Mouse (Mus musculus): ENCODE measurements around the gene Eda.
"Not testable (repeated sequence)": the region's sequence is repeated elsewhere in the genome, so short reads cannot be mapped to it uniquely, and the experiment has no call there.

Eda gene

GRCm38 (mm10) chrX:100428693-100429092, 453.3 kb downstream of the Eda start, which contains the start of gene Otud6a:
Gene Otud6a (plus strand): TSS chrX:100429013.
- DNase-seq, result no peak

DNA sequence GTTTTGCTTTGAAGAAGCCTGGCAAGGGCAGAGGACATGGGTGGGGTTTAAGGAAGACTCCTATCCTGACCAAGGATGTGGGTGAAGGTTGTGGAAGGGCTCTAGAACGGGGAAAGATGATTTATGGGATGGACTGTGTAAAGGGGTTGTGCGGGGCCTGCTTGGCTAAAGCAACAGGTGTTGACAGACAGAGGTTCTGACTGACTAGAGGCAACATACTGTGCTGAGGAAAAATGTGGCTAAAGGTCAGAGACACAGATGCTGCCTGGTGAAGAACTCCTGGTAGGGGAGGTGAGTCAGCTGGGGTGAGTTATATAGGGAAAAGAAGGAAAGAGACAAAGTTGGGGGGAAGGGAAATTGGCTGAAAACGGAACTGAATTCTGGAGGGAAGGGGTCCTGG, 456.9 kb downstream of the Eda start:
- DNase-seq, result no peak

GRCm38 (mm10) chrX:100442617-100443016, 467.2 kb downstream of the Eda start, which contains the start of gene Awat2:
Gene Awat2 (minus strand): TSS chrX:100442717.
- DNase-seq, result not testable (repeated sequence)

GRCm38 (mm10) chrX:100443532-100443931, 468.1 kb downstream of the Eda start:
- no peak for DNase-seq

Data from cerebellum, postnatal 36 days (tissue).